Mouse (Mus musculus) cortical plate, adult 2 months (tissue): ENCODE results near the gene Gm42878. TPM values are rescaled to one million over a fixed set of nuclear protein-coding genes. Genes with fewer than 3 reads are reported as not detected.
A peak's percentile ranks its signal among the peaks of the same experiment; 100 is the strongest.

Experiments used
- H3K27ac ChIP-seq: fragments of 200-500 bp; 2 replicates; pipeline ENCODE4 v1.5.1; 2012; ENCODE audit warnings: low read length, control low read depth, inconsistent platforms; ENCODE audit not compliant: insufficient read depth
- H3K4me1 ChIP-seq: fragments of 200-500 bp; 2 replicates; pipeline ENCODE4 v1.6.1; 2011; ENCODE audit warnings: low read length; ENCODE audit not compliant: control insufficient read depth, insufficient read depth
- H3K4me3 ChIP-seq: fragments of 200-500 bp; 2 replicates; pipeline ENCODE4 v1.5.1; 2011; ENCODE audit warnings: mild to moderate bottlenecking, low read length, control low read depth; ENCODE audit not compliant: insufficient read depth
- CTCF ChIP-seq: fragments of 200-500 bp; IDR thresholded peaks from 2 replicates; pipeline ENCODE4 v1.5.1; 2011; ENCODE audit warnings: mild to moderate bottlenecking, control low read depth, low read length; ENCODE audit not compliant: insufficient read depth; ENCODE audit errors: extremely low read depth
- POLR2A ChIP-seq: fragments of 200-500 bp; IDR thresholded peaks from 2 replicates; pipeline ENCODE4 v1.6.1; 2011; ENCODE audit warnings: mild to moderate bottlenecking, low read length, control low read depth; ENCODE audit not compliant: insufficient read depth; ENCODE audit errors: extremely low read depth
- polyA plus RNA-seq: library from polyadenylated mRNA; depleted of rRNA; stranded (reverse); fragments of >200 nt; gene quantifications from 2 replicates; pipeline ENCODE4 v1.2.3, GENCODE M21; 2012

Gm42878 gene
- polyA plus RNA-seq, 1 experiment: 0.40 TPM

- no peak for TF ChIP-seq CTCF
- no peak overlapping the region for H3K4me3 ChIP-seq
- no peaks in the 10 kb centered on the region for H3K4me1 ChIP-seq
- no peak overlapping the region for H3K27ac ChIP-seq
Observed at GRCm38 (mm10) chr5:121566035-121566681, 20.9 kb upstream of the Gm42878 start.

DNA sequence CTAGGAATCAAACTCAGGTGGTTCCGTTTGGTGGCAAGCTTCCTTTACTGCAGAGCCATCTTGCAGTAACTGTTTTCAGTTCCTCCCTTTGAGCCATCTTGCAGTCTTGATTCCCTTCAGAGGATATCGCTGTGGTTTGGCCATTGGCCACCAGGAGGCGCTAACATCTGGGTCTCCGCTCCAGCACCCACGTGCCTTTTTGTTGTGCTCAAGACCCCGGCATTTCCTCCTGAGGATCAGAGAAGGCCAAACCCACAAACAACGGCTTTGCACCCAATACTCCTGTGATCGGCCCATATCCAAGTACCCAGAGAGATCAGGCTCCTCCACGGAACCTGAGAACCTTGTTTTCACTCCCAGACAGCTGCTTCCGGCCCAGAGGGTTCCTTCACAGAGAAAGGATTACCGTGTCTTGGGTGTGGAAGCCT, 19.2 kb upstream of the Gm42878 start:
- no peak overlapping the region for H3K27ac ChIP-seq
- TF ChIP-seq CTCF: peak; percentile 76
- no peak for TF ChIP-seq POLR2A
- no peaks in the 10 kb centered on the region for H3K4me1 ChIP-seq
- H3K4me3 ChIP-seq: no peak overlapping the region

DNA sequence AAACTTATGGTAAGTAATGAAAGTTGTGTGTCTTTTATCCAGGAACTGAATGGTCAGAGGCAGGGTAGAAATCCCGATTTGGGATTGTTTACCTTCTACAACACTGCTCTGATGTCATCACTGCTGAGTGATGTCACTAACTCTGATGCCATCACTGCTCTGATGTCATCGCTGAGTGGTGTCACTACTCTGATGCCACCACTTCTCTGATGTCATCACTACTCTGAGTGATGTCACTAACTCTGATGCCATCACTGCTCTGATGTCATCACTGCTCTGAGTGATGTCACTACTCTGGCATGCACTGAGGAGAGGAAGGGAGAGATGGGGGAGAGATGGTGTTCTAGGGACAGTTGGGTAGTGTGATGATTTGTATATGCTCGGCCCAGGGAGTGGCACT, 17.2 kb upstream of the Gm42878 start:
- Histone ChIP-seq H3K27ac (no peak overlapping the region), H3K4me1 (no peaks in the 10 kb centered on the region), H3K4me3 (no peak overlapping the region)
- no peak for TF ChIP-seq CTCF
- no peak for TF ChIP-seq POLR2A

DNA sequence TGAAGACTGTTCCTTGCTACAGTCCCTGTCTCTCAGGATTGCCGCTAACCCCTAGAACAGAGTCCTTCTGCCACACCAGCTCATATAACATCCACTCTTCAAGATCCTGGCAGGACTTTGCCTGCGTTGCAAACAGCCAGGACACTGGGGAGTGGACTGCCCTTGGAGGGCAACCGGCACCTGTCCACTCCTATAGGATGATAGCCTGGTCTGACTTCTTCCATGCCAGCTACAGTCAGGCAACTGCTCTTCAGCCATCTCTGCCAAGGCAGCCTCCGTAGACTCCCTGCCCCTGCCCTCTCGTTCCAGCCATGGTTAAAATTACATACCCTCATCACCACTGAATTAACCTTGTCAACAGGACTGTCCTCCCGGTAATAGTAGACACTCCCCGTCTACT, 3.9 kb upstream of the Gm42878 start:
- Histone ChIP-seq H3K4me3 (no peak overlapping the region), H3K4me1 (peaks cover 2% of the 10 kb centered on the region; the same call in 1 of the 2 replicates), H3K27ac (no peak overlapping the region)
- TF ChIP-seq CTCF: no peak
- no peak for TF ChIP-seq POLR2A

DNA sequence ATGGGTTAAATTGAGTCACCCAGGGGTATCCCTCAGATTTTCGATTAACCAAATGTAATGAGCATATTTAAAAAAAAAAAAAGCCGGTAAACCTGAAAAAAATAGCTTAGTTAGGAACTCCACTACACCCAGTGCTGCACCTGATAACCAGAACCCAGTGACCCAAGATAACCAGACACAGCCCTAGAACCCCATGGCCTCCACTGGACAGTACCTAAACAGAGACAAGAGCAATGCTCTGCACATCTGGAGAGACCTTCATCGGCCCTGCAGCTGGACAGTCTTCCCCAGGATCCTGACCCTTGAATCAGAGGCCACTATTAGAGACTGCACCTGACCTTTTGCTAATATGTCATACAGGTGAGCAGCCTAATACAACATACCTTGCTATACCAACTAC, 1.8 kb upstream of the Gm42878 start:
- H3K27ac ChIP-seq: no peak overlapping the region
- H3K4me3 ChIP-seq: no peak overlapping the region
- peaks cover 4% of the 10 kb centered on the region; the same call in 1 of the 2 replicates for H3K4me1 ChIP-seq
- TF ChIP-seq POLR2A: no peak

DNA sequence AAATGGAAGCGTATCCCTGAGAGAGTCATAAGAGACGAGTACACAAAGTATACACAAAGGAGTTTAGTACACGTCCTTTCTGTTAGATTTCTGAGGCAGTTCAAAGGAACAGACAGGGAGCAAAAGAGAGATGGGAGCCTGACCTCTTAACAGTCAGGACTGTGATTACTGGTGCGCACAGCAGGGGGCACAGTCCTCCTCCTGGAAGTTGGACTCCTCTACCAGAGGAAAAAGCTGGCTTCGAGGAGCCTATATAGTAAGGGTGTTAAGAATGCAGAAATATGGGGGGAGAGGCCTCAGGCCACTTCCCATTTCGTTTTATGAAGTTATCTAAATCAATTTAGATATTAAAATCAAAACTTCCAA, 1.2 kb upstream of the Gm42878 start:
- H3K4me1 ChIP-seq: peaks cover 4% of the 10 kb centered on the region; the same call in 1 of the 2 replicates
- peak overlapping the region; percentile 50; the same call in 1 of the 2 replicates for H3K4me3 ChIP-seq
- TF ChIP-seq CTCF (peak; percentile 56), POLR2A (no peak)
- no peak overlapping the region for H3K27ac ChIP-seq

- peaks cover 4% of the 10 kb centered on the region; the same call in 1 of the 2 replicates for H3K4me1 ChIP-seq
- peak within 1 kb of the TSS; percentile 50 for H3K4me3 ChIP-seq
- H3K27ac ChIP-seq: peak within 1 kb of the TSS; percentile 68
- TF ChIP-seq POLR2A (peak; percentile 88), CTCF (no peak)
Observed at GRCm38 (mm10) chr5:121545793-121546529, 679 bp upstream of the Gm42878 start, which contains the start of gene Mapkapk5. TSS of gene Mapkapk5 (minus strand) at chr5:121545905.

DNA sequence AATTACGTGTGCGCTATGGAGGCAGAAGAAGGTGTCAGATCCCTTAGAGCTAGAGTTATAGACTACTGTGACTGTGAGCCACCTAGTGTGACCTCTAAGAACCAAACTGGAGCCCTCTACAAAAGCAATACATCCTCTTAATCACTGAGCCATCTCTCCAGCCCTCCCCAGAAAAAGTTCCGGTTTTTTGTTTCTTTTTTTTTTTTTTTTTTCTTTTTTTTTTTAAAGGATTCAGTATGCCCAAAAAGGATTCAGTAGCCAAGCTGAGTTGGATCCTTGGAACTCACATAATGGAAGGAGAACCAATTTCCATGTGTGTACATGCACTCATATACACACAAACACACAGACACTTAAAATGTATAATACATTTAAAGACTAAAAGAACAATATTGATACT, 1.9 kb downstream of the Gm42878 start:
- Histone ChIP-seq H3K27ac (no peak overlapping the region), H3K4me3 (no peak overlapping the region), H3K4me1 (peaks cover 4% of the 10 kb centered on the region; the same call in 1 of the 2 replicates)
- TF ChIP-seq CTCF: no peak
- no peak for TF ChIP-seq POLR2A

DNA sequence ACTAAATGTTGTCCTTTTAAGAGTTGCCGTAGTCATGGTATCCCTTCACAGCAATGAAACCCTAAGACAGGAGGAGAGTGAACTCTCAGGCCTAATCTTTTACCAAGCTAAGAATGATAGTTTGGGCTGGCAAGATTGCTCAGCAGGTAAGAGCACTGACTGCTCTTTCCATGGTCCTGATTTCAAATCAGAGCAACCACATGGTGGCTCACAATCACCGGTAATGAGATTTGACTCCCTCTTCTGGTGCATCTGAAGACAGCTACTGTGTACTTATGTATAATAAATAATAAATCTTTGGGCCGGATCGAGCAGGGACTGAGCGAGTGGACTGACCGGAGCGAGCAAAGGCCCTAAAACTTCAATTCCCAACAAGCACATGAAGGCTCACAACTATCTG, 4.0 kb downstream of the Gm42878 start:
- Histone ChIP-seq H3K4me3 (no peak overlapping the region), H3K27ac (no peak overlapping the region), H3K4me1 (peaks cover 4% of the 10 kb centered on the region; the same call in 1 of the 2 replicates)
- TF ChIP-seq CTCF (peak; percentile 22; the same call in 1 of the 2 replicates), POLR2A (no peak)

DNA sequence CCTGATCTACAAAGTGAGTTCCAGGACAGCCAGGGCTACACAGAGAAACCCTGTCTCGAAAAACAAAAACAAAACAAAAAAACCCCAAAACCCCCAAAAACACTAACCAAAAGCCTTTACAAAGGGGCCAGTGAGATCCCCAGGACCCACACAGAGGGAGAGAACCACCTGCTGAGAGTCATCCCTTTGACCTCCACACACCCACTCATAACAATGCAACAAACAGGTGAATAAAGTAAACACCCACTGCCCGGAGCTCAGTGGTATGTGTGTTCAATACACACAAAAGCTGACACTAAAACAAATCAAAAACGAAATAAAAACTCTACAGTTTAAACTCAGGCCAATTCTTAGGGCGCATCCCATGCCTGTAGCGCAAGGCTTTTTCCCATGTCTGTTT, 5.2 kb downstream of the Gm42878 start:
- Histone ChIP-seq H3K4me3 (no peak overlapping the region), H3K4me1 (peaks cover 4% of the 10 kb centered on the region; the same call in 1 of the 2 replicates), H3K27ac (no peak overlapping the region)
- TF ChIP-seq CTCF (no peak), POLR2A (no peak)
